Mouse (Mus musculus): ENCODE measurements around the gene Pdx1.
A peak's percentile ranks its signal among the peaks of the same experiment; 100 is the strongest.

The Pdx1 gene

DNA sequence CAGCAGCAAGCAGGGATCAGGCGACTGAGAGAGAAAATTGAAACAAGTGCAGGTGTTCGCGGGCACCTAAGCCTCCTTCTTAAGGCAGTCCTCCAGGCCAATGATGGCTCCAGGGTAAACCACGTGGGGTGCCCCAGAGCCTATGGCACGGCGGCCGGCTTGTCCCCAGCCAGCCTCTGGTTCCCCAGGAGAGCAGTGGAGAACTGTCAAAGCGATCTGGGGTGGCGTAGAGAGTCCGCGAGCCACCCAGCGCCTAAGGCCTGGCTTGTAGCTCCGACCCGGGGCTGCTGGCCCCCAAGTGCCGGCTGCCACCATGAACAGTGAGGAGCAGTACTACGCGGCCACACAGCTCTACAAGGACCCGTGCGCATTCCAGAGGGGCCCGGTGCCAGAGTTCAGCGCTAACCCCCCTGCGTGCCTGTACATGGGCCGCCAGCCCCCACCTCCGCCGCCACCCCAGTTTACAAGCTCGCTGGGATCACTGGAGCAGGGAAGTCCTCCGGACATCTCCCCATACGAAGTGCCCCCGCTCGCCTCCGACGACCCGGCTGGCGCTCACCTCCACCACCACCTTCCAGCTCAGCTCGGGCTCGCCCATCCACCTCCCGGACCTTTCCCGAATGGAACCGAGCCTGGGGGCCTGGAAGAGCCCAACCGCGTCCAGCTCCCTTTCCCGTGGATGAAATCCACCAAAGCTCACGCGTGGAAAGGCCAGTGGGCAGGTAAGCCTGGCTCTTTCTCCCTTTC, at the start of gene Pdx1:
TSS of gene Pdx1 (plus strand) at position 34 of the 747 bp plus-strand sequence.
- DNase-seq (ENCODE audit: low spot score), result no peak

DNA sequence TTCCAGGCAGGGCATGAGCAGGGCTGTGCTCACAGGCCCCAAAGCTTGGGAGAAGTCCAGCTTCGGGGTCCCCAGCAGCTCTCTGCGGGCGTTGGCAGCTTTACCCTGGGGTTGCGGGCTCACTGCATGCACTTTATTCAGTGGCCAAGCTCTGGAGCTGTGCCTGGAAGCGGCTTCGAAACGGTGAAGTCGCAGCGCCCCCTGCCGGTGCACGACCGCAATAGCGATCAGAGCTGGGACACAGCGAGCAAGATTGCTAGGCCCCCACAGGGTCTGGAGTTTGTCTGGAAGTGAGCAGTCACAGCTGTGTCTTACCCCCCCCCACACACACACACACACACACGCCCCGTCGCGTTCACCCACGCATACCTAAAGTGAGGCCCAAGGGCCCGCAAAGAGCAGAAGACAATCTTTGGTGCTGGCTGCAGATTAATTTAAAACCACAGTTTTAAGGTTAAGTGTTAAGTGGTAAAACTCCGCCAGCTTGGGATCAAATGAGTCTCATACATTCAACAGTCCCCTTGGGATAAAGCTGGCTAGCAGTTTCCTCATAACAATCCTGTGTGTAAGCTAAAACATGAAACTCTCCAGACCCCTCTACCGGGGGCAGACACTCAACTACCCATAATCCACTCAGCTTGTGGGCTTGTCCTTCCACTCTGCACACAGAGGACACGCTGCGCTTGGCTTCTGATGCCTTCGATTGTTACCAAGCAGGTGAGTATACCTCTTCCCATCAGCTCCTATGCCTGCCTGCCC, 42.2 kb upstream of the Pdx1 start:
- DNase-seq (ENCODE audit: low spot score), result peak; percentile 64

DNA sequence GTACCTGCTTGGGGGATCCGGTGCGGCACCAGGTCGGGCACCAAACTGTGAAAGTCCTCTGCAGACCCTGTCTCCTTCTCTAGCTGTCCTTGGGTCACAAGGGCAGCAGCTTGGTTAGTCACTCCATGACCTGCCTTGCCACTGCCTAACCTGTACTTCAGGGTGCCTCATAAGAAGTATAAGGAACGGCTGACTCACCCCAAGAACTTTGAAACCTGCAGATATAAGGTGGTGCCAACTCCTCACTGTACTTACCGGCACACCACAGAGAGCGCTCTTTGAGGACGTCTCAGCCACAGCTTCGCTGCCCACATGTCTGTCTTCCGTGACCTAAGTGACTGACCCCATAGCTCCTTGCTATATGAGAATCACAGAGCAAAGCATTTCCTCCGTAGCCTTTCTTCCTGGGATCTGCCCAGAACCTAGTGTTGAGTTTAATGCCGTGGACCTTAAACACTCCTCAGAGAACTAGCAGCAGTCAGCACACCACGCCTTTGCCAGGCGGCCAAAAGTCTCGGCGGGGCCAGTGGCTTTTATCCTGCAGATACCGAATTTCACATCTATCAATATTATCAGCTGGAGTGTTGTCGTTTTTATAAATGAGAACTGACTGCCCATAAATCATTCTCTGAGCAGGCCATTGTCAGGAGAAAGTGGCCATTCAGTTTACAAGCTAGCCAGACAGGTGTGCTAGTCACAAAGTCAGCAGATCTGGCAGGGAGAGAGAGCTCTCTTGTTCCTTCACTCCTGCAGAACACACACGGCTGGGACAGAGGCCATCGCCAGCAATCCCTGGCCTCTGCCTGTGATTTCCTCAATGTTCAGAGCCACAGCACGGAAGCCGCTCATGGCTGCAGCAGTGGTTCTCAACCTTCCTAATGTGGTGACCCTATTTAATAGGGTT, 34.1 kb upstream of the Pdx1 start:
- DNase-seq (ENCODE audit: low spot score), result no peak

DNA sequence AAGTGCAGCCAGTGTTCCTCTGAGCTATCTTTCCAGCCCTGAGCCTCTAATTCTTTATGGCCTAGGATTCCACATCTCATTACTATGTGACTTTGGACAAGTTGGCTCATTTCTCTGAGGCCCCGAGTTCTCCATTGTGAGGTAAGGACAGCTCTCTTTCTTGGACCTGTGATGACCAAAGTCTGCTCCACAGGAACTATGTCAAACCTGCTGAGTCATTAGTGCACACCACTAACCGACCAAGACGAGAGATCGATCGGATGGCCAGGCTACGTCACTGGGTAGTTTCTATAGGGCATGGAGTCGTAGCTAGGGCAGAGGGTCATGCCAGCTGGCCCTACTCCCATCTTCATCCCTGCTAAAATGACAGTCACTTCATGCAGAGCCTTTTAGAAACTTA, 25.9 kb upstream of the Pdx1 start:
- no peak for DNase-seq (ENCODE audit: low spot score)

DNA sequence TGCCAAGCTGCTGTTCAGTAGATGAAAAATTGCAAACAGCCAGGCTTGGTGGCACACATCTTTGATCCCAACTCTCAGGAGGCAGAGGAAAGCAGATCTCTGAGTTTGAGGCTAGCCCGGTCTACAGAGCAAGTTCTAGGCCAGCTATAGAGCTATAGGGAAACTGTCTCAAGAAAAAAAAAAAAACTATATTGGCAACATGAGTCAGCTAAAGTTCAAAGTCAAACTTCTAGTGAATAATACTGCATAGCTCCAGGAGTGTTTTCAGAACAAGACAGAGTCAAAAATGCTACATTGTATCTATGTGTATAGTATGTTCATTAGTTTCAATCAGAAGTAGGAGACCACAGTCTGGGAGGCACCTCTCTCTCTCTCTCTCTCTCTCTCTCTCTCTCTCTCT, 9.6 kb upstream of the Pdx1 start:
- no peak for DNase-seq (ENCODE audit: low spot score)

DNA sequence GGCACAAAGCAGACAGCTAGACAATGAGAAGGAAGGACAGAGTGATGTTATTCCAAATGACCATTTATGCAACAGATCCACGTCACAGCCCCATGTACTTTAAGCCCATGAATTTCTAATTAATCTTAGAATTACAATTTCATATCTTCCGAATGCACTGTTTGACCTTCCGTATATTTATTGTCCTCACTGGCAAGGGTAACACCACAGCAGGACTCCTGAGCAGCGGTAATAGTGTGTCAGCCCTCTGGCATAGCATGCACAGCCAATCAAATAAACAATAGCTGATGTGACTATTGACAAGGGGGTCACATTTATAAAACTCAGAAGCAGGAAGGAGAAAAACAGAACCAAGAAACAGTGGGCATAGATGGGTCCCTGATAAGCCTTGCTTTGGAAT, 9.0 kb upstream of the Pdx1 start:
- DNase-seq (ENCODE audit: low spot score), result no peak

DNA sequence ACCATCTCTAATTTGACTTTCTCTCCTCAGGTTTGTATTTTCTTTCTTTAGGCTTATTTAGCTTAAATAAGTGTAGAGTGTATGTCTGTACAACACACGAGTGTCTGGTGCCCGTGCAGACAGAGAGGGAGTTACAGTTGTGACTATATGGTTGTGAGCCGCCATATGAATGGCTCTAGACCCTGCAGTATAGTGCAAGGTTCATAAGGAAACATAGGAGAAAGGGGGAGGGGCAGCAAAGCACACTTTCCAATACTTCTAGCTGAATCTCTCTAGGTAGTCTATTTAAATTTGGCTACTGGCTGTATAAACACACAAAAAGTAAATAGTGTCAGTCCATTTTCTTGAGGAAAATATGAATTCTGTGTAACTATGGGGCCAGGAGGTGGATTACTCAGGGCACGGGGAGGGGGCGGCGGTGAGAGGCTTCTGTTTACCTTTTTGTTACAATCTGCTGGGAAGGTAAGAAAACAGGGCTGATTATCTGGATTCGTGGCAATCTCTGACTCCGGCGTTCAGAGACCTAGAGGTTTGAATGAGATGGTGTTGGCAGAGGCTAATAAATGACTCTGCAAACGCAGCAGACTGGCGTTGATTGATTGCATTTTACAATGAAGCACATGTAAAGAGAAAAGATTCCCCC, 7.7 kb upstream of the Pdx1 start:
- no peak for DNase-seq (ENCODE audit: low spot score)

DNA sequence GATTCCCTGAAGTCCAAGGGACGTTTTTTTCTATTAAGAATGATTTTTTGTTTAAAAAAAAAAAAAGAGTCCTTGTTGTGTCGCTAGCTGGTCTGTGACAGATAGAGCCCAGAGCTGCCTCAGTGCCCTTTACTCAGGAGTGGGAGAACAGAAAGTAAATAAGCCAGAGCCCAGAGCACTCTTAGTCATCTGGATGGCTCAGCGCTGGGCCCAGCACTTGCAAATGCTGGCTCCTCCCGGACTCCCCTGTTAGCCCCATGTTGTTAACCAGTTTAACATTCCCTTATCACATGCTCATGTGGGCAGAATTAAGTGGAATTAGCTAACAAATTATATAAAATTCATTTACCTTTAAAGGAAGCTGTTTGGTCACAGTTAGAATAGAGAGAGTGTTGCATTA, 5.8 kb upstream of the Pdx1 start:
- DNase-seq (ENCODE audit: low spot score), result no peak

DNA sequence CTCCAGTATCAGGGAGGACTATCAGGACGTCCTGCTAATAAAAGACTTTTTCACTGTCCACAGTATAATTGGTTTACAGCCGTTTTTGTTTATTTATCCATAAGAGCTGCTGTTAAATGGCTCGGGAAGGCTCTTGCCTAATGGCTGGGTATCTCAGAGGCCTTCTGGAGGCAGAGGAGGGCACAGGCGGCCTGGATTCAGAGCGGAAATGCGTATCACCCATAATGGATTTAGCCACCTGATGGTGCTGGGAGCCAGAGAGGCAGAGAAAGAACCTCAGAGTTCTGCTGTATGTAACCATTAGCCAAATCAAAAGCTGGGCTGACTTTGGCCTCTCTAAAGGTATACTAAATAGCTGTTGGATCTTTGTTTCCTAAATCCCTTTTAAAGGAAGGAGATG, 2.3 kb upstream of the Pdx1 start:
- no peak for DNase-seq (ENCODE audit: low spot score)

DNA sequence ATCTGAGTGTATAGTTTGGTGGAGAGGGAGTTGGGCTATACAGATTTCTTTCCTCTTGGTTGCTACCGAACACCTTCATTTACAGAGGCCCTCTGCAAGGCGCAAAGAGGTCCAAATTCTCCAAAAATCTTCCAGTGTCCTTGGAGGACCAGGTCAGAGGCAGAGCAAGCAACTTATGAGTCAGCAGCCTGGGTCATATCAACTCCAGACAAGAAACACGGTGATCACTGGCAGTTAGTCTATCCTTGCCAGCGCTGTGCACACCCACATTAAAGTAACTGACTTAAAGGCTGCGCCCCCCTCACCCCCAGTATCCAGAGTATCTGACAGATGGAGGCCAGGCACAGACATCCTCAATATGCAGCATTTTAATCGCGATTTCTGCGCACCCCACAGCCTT, 1.0 kb upstream of the Pdx1 start:
- no peak for DNase-seq (ENCODE audit: low spot score)

DNA sequence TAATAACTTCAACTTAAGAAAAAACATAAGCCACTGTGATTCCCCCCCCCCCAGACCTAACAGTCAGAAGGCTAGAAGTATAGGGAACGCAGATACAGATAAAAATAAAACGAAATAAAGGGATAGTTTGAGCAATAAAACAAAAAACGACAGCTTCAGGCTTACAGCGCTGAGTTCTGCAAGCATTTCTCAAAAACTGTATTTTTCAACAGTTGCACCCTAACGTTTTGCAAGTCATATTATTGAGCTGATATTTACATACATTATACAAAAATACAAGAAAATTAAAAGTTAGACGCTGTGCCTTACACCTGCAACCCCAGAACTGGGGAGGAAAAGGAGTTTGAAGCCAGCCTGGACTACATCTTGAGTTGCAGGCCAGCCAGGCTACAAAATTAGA, 388 bp upstream of the Pdx1 start:
- no peak for DNase-seq (ENCODE audit: low spot score)

DNA sequence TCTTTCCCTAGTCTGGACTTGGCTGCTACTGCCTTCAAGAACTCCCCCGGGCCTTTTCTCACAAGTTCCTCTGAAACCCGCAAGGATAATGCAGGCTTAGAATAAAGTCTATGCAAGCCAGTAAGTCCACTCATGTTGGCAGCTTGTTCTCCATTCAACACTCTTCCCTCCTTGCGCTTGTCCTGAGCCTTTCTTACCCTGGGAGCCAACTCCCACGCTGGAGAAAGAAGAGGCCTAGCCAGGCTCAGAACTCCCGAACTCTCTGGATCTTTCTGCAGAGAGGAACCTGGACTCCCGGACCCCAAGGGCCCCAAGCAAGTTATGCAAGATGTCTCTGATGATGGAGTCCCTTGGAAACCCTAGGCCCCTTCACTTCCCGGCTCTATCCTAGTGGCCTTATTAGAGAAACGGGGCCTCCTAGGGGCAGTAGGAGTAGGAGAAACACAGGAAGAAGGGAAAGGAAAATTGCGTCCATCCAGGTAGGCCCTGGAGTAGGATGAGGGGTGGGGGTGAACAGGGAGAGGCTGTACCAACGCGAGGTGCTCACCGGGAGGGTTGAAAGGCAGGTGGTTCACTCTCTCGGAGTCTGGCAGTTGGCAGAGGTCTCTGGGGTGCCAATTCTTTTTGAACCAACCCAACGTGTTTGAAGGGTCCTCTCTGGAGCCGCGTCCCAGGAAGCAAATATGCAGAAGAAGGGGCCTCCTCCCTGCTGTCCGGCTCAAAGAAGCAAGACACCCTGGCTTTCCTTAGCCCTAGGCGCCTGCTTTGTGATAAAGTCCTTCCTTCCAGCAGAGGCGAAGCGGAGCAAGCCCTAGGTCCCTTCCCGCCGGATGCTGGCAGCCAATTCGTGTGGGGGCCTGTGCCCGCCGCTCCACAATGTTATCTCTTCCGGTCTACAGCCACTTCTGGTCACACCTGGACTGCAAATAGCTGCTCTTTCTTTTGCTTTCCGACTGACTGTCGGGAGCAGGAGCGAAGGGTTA, 1.2 kb downstream of the Pdx1 start:
- DNase-seq (ENCODE audit: low spot score), result no peak

DNA sequence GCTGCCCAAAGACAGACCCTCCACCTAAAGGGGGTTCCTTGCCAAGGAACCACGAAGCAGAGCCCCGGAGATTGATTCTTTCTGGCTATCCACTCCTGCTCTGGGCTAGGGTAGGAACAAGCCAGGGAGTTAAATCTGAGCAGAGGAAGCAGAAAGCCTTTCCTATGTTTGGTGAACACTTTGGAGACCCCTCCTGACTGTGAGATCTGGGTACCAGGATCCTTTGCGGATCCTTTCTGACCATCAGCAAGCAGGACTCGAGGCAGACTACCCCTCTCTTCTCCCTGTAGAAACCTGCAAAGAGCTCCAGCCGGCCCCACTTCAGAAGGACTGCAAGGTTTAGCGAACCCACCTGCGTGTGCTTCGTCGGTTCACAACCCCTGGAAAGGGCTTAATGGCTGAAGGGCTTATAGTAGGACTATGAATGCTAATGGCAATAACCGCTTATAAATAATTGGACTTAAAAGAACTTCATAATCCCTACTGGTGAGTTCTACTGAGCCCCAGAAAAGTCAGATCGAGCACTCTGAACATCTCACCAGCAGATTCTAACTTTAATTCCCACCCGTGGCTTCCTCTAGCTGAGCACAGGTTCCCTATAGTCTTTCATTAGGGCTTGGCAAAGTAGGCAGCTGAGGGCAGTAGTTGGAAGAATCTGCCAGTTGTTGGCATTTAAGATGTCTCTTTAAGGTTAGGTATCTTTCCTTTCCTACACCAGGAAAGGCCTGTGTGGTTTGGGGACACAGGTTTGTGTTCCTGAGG, 2.5 kb downstream of the Pdx1 start:
- DNase-seq (ENCODE audit: low spot score), result no peak

DNA sequence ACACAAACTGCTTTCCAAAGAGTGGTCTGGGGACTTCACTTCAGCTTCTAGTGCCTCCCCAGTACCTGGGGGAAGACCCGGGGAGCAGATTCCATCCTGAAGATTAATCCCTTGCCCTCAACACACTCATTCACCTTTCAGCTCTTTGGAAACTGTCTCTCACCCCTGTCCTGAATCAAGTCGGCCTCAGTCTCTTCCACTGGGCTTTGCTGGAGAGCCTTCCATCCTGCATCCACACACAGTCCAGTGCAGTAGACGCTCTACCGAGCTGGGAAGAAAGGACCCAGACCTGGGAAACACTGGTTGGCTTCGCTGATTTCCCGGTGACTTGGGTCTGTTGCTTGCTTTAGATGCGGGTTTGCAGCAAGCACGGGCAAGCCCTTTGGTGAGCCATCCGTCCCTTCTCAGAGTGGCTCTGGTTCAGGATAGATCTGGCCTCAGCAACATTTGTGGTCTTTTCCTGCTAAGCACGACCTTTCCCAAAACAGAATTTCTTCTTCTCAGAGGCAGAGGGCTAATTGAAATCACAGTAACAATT, 3.1 kb downstream of the Pdx1 start:
- DNase-seq (ENCODE audit: low spot score), result no peak

DNA sequence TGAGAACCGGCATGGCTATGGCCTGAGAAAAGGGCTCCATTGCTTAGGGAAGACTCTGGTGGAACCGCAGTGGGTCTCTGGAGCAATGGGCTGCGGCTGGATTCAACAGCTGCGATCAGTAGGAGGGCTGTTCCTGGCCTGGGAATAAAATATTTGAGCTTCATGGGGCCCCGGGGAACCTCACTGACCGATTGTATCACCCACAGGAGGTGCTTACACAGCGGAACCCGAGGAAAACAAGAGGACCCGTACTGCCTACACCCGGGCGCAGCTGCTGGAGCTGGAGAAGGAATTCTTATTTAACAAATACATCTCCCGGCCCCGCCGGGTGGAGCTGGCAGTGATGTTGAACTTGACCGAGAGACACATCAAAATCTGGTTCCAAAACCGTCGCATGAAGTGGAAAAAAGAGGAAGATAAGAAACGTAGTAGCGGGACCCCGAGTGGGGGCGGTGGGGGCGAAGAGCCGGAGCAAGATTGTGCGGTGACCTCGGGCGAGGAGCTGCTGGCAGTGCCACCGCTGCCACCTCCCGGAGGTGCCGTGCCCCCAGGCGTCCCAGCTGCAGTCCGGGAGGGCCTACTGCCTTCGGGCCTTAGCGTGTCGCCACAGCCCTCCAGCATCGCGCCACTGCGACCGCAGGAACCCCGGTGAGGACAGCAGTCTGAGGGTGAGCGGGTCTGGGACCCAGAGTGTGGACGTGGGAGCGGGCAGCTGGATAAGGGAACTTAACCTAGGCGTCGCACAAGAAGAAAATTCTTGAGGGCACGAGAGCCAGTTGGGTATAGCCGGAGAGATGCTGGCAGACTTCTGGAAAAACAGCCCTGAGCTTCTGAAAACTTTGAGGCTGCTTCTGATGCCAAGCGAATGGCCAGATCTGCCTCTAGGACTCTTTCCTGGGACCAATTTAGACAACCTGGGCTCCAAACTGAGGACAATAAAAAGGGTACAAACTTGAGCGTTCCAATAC, 4.7 kb downstream of the Pdx1 start:
- no peak for DNase-seq (ENCODE audit: low spot score)

DNA sequence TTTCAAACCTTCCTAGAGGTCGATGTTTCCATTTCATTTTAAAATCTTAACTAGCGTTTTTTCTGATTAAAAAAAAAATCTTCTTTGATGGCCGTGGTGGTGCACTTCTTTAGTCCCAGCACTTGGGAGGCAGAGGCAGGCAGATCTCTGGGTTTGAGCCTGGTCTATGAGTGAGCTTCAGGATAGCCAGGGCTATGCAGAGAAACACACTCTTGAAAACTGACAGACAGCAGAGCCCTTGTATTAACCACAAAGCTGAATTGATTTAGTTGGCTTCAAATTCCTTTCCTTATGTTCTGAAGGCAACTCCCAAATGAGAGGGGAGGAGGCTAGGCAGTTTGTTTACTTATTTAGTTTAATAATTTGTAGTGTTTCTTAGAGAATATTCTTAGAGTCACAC, 6.0 kb downstream of the Pdx1 start:
- no peak for DNase-seq (ENCODE audit: low spot score)

DNA sequence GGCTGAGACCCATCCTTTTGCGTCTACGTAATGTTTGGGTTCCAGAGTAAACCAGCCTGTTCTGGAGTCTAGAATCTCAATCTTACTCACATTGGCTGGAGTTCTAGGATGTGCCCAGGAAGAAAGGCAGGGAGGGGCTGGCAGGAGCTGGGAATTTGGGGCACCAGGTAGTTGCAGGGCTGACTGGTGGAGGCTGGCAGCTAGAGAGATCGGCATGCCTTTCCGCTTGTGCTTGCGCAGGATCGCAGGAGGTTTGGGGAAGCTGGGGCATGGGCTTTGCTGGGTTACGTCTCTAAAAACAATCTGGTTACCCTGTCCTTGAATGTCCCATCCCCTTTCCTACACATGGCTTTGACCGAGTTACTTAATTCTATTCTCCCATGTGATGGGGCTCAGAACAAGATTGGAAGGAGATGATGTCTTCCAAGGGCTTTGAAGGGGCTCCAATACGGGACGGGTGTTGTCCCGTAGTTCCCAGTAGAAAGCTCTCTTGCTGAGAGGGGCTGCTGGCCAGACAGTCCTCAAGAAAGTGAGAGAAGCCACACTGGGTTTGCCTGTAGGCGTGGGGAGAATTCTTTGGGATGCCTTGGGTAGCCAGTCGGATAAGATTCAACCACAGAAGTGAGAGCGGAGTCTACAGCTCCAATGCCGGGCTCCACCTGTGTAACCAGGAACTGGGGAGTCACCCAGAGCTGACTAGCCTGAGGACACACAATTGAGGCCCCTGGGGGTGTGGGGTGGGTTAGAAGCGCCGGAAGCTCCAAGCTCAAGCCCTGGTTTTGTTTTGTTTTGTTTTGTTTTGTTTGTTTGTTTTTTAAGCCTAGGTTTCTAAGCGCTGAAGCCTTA, 7.2 kb downstream of the Pdx1 start:
- no peak for DNase-seq (ENCODE audit: low spot score)

DNA sequence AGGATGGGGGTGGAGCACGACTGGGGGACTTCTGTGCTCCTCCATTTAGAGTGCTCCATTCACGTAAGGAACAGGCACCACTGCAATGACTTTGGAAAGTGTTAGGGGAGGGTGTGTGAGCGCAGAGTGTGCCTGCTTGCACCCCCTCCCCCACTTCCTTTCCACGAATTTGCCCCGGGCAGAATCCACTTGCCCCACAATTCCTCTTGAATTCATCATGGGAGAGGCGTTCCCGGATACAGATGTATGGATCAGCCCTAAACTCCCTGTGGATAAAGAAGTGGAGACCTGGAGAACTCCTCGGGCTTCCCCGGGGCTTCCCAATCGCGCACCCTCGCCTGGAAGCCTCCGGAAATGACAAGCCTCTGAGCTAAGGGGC, 7.8 kb downstream of the Pdx1 start:
- DNase-seq (ENCODE audit: low spot score), result no peak
